21 mouse cellular contexts compared by ENCODE assay signal in the genomic region with DNA sequence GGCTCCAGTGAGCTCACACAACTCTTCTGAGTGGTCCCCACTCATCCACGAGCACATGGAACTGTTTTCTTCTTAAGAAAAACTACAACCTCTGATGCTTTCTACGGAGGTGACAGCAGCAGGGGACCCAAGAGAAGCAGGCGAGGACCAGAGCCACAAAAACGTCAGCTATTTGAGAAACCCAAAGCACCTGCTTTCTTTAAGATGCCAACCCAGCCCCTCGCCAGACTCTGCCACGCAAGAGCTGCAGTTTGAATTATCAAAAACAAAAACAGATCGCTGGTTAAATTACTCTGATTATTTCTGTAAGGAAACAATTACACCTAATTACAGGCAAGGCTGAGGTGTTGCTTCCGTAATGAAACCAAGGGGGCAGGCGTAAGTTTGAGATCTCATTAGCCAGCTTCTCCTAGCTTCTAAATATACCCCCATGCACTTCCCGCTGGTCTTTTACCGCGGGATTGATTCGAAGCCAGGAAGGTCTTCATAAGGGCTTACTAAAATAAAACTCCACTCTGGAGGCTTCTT.
A peak's percentile ranks its signal among the peaks of the same experiment; 100 is the strongest.
DNase-seq lines count a peak whose midpoint lies in the region; ATAC-seq and TF ChIP-seq lines count a peak whose summit lies in the region.
"Had no signal": no experiment of that assay in that cellular context is flagged by ENCODE, and none has a peak within 500 bp of the region (broad histone marks: within the 10 kb centered on the region; RNA-seq: fewer than 3 reads in every experiment).

No protein-coding gene starts in this region.

- DNase-seq in forebrain, embryonic 10.5 days (ENCODE audit: extremely low spot score, low spot score) = no peak
- peak; percentile 10 for DNase-seq in heart, postnatal 0 days (ENCODE audit: low spot score)
- DNase-seq in right cerebral cortex, adult 2 months (ENCODE audit: low spot score in 2 of 2) = peak; percentile 26 to 41
- DNase-seq in right cerebral cortex, postnatal 10 days (ENCODE audit: low spot score in 2 of 2) = no peak
- peak; percentile 4 for DNase-seq in forelimb bud, embryonic 11.5 days (ENCODE audit: low read depth, low spot score)
- DNase-seq in urinary bladder, postnatal 25 days (ENCODE audit: low spot score) = no peak
- DNase-seq: adrenal gland, adult 8-10 months; adrenal gland, postnatal 36 days; cerebellum, adult 18-20 months; cerebellum, postnatal 25 days; gastrocnemius, adult 2 months; gastrocnemius, postnatal 25 days; heart, postnatal 10 days; heart, postnatal 4 days; kidney, adult 11 months had no signal

- H3K4me3 ChIP-seq in forebrain, embryonic 13.5 days = no peak overlapping the region
- no peak overlapping the region for H3K4me3 ChIP-seq in forebrain, embryonic 10.5 days
- no peak overlapping the region for H3K4me3 ChIP-seq in heart, postnatal 0 days (ENCODE audit: low read depth, low read length)
- H3K4me3 ChIP-seq in heart, embryonic 11.5 days (ENCODE audit: low read depth, low read length) = no peak overlapping the region
- H3K4me3 ChIP-seq: embryonic facial prominence, embryonic 13.5 days; gastrocnemius, adult 2 months; heart, embryonic 13.5 days; hindbrain, embryonic 13.5 days had no signal

- TF ChIP-seq CTCF in heart, postnatal 0 days (IDR thresholded peaks at IDR 0.05; ENCODE audit: low read depth) = no peak

- H3K9me3 ChIP-seq in forebrain, embryonic 13.5 days (replicated peaks) = no peaks in the 10 kb centered on the region
- H3K9me3 ChIP-seq in forebrain, embryonic 10.5 days = no peaks in the 10 kb centered on the region; the same call in 1 of the 2 replicates
- H3K9me3 ChIP-seq in heart, postnatal 0 days (replicated peaks; ENCODE audit: control insufficient read depth, low read length) = no peaks in the 10 kb centered on the region
- H3K9me3 ChIP-seq in heart, embryonic 11.5 days (replicated peaks; ENCODE audit: control insufficient read depth, low read length) = no peaks in the 10 kb centered on the region
- H3K9me3 ChIP-seq: embryonic facial prominence, embryonic 13.5 days had no signal

- H3K9ac ChIP-seq in forebrain, embryonic 13.5 days = no peak overlapping the region
- no peak overlapping the region for H3K9ac ChIP-seq in heart, postnatal 0 days (replicated peaks; ENCODE audit: low read depth, low read length)
- H3K9ac ChIP-seq in heart, embryonic 11.5 days (ENCODE audit: low read depth, low read length) = no peak overlapping the region
- H3K9ac ChIP-seq: embryonic facial prominence, embryonic 13.5 days; heart, embryonic 13.5 days; hindbrain, embryonic 13.5 days had no signal

- WGBS in forebrain, embryonic 13.5 days = 53% methylated on average over 13 of the region's 13 CpGs
- WGBS in forebrain, embryonic 10.5 days = 87% methylated on average over 13 of the region's 13 CpGs
- 60% methylated on average over 13 of the region's 13 CpGs for WGBS in heart, postnatal 0 days
- 77% methylated on average over 13 of the region's 13 CpGs for WGBS in heart, embryonic 11.5 days (ENCODE audit: insufficient replicate concordance)

- TF ChIP-seq EP300 in heart, postnatal 0 days (IDR thresholded peaks at IDR 0.05; ENCODE audit: low read depth) = no peak

- ATAC-seq in forebrain, embryonic 13.5 days = no peak; the same call in 1 of the 2 replicates
- no peak for ATAC-seq in heart, postnatal 0 days (ENCODE audit: insufficient read depth, low read depth)
- no peak for ATAC-seq in heart, embryonic 11.5 days (replicated peaks; ENCODE audit: insufficient number of reproducible peaks, low FRiP score, low TSS enrichment)
- ATAC-seq: hindbrain, postnatal 0 days had no signal

- 0 out of 2 replicates have a peak overlapping the region, but pooled peaks have one; percentile 6 for H3K4me2 ChIP-seq in forebrain, embryonic 13.5 days
- H3K4me2 ChIP-seq in heart, postnatal 0 days (ENCODE audit: low read depth, low read length) = no peak overlapping the region
- H3K4me2 ChIP-seq in heart, embryonic 11.5 days = no peak overlapping the region
- H3K4me2 ChIP-seq: embryonic facial prominence, embryonic 13.5 days; heart, embryonic 13.5 days; hindbrain, embryonic 13.5 days had no signal

- H3K27me3 ChIP-seq in forebrain, embryonic 13.5 days = no peaks in the 10 kb centered on the region
- no peaks in the 10 kb centered on the region for H3K27me3 ChIP-seq in forebrain, embryonic 10.5 days (ENCODE audit: poor library complexity, severe bottlenecking)
- H3K27me3 ChIP-seq in heart, postnatal 0 days (ENCODE audit: control insufficient read depth, insufficient read depth, low read length) = no peaks in the 10 kb centered on the region
- no peaks in the 10 kb centered on the region for H3K27me3 ChIP-seq in heart, embryonic 11.5 days (ENCODE audit: control insufficient read depth, insufficient read depth, low read length)
- H3K27me3 ChIP-seq: embryonic facial prominence, embryonic 13.5 days; heart, embryonic 13.5 days; hindbrain, embryonic 13.5 days had no signal

- H3K36me3 ChIP-seq in forebrain, embryonic 13.5 days (ENCODE audit: poor library complexity, severe bottlenecking) = no peaks in the 10 kb centered on the region
- no peaks in the 10 kb centered on the region for H3K36me3 ChIP-seq in forebrain, embryonic 10.5 days (replicated peaks)
- no peaks in the 10 kb centered on the region for H3K36me3 ChIP-seq in heart, postnatal 0 days (replicated peaks; ENCODE audit: control insufficient read depth, insufficient read depth, low read length)
- no peaks in the 10 kb centered on the region for H3K36me3 ChIP-seq in heart, embryonic 11.5 days (ENCODE audit: control insufficient read depth, insufficient read depth, low read length)
- H3K36me3 ChIP-seq: embryonic facial prominence, embryonic 13.5 days; heart, embryonic 13.5 days; hindbrain, embryonic 13.5 days had no signal

- H3K4me1 ChIP-seq in forebrain, embryonic 13.5 days = 0 out of 2 replicates have a peak, but pooled peaks cover 4% of the 10 kb centered on the region
- H3K4me1 ChIP-seq in forebrain, embryonic 10.5 days = no peaks in the 10 kb centered on the region
- H3K4me1 ChIP-seq in heart, postnatal 0 days (ENCODE audit: control insufficient read depth, insufficient read depth) = no peaks in the 10 kb centered on the region
- H3K4me1 ChIP-seq in heart, embryonic 11.5 days (ENCODE audit: control insufficient read depth, insufficient read depth, low read length) = no peaks in the 10 kb centered on the region
- H3K4me1 ChIP-seq: embryonic facial prominence, embryonic 13.5 days; heart, embryonic 13.5 days; hindbrain, embryonic 13.5 days had no signal

- no peak overlapping the region for H3K27ac ChIP-seq in forebrain, embryonic 13.5 days
- no peak overlapping the region for H3K27ac ChIP-seq in forebrain, embryonic 10.5 days
- no peak overlapping the region for H3K27ac ChIP-seq in heart, postnatal 0 days (ENCODE audit: low read depth)
- no peak overlapping the region for H3K27ac ChIP-seq in heart, embryonic 11.5 days (ENCODE audit: low read depth, low read length)
- H3K27ac ChIP-seq: embryonic facial prominence, embryonic 13.5 days; gastrocnemius, adult 2 months; heart, embryonic 13.5 days; hindbrain, embryonic 13.5 days; hindbrain, postnatal 0 days had no signal

Comparison
In these comparisons a context has a peak if more than half of its experiments do, and no peak if none do; other contexts are left out.
1. DNase-seq: peak in heart, postnatal 0 days (single experiment), right cerebral cortex, adult 2 months (2 of 2) and forelimb bud, embryonic 11.5 days (single experiment); none in forebrain, embryonic 10.5 days (single experiment), right cerebral cortex, postnatal 10 days (0 of 2) and urinary bladder, postnatal 25 days (single experiment).